Mouse (Mus musculus) cerebellum, adult 9-10 months (tissue): ENCODE data around the gene Syn1.

Source experiments
- DNase-seq: peaks from one replicate; pipeline ENCODE4 v3.0.0; 2022

Gene Syn1

DNA sequence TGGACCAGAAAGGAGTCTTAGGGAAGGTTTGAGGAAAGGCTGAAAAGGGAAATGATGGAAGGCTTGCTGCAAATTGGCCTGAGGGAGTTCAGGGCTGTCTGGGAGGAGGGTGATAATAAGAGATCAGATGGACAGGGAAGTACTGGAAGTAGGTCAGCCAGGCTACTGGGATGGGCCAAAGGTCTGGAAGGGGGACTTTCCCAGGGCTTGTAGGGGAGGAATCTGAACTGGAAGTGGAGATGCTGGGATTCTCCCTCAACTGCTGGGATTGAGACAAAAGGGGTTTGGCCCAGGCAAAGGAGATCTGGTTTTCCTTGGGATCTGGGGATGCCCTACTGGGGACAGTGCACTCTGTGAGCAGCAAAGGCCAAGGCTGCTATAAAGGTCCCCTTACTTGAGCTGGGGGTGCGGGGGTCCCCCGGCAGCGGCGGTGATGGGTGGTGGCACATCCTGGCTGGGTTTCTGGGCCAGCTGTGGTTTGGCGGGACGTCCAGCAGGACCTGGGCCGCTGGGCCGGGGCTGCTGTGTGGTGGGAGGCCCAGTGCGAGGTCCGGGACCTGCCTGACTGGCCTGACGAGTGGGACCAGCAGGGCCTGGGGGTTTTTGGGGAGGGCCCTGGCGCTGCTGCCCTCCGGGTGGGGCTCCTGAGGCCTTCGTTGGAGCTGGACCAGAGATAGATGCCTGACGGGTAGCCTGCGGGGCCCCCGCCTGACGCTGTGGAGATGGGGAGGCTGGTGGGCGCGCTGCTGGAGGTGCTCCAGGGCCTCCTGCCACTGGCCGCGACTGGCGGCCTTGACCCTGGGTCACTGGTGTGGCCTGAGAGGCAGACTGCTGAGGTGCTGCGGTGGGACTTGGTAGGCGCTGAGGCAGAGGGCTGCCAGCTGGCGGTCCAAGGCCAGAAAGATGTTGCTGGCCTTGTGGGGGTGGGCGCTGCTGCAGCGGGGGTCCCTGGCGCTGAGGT, 58.4 kb downstream of the Syn1 start:
- no peak for DNase-seq

DNA sequence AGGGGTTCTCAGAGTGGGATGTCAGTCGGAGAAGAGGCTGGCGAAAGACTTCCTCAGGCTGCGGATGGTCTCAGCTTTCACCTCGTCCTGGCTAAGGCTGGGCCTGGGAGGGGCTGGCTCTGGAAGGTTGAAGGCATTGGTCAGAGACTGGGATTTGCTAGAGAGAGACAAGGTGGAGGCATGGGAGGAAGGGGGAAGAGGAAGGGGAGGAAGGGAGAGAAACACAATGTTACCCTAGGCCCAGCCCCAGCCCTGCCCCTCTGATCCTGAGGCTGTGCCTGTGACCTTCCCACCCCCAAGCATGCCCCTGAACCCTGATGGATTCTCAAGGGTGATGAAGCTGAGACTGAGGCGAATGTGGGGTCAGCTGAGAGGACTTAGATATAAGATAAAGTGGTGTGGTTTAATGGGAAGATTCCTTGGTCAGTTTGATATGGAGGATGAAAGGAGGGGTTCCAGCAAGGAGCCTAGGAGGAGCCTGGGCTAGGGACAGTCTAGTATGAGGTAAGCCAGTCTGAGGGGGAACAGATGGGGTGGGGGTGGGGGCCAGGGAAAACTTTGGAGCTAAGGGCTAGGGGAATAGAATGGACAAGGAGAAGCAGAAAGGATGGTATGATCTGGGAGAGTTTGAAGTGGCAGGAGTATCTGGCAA, 59.2 kb downstream of the Syn1 start:
- no peak for DNase-seq

DNA sequence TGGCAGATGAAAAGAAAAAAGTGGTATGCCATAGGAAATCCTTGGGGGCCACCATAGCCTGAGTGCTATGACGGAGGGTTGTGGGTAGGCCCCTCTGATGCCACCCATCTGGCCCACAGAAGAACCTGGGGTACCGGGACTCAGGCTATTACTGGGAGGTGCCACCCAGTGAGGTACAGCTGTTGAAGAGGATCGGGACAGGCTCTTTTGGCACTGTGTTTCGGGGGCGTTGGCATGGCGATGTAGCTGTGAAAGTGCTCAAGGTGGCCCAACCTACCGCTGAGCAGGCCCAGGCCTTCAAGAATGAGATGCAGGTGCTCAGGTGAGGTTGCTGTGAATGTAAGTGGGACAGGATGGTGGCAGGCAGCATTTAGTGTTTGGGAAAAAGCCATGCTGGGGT, 67.0 kb downstream of the Syn1 start:
- DNase-seq = no peak

DNA sequence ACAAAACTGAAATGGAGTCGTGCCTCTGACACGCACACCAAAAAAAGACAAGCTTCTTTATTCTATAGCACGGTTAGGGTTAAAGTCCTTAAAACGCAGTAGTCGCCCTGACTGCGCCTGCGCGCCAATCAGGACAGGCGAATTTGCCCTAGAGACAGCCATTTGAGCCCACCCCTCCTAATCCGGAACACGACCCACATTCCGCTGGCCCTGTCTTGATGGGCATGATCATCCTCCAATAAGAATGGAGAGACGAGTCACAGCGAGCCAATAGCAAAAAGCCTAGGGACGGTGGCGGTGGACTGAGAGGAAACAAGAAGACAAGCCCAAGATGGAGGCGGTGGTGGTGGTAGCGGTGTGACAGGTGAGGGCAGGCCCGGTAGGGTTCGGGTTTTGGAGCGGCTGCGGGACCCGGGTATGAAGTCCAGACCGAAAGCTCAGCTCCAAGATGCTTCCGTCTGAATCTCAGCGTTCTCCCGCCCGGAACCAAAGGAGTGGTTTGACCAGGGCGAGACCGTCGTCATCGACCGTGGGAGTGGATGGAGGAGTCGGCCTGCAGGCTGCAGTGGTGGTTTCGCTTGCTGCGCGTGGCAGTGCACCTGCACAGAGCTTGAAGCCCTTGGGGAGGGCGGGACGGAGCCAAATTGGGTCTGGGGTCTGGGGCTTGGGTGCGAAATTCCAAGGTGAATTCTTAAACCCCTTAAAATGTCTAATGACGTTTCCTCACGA, 72.4 kb downstream of the Syn1 start:
- DNase-seq = peak; percentile 96

DNA sequence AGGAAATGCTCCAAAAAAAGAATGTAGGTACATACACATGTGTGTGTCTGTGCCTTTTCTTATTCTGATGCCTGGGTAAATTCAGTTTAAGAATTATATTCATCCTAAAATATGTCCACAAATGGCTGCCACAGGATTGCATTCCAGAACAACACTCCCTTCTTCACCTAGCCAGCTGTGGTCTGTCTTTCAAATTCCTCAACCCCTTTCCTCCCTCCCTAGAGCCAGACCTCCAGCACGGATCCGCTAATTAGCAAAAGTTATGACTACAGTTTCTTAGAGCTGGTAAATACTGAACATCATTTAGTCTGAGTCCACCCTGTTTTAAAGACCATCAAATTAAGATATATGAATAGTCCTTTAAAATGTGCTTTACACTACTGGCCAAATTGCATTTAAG, 73.0 kb downstream of the Syn1 start:
- DNase-seq = no peak

DNA sequence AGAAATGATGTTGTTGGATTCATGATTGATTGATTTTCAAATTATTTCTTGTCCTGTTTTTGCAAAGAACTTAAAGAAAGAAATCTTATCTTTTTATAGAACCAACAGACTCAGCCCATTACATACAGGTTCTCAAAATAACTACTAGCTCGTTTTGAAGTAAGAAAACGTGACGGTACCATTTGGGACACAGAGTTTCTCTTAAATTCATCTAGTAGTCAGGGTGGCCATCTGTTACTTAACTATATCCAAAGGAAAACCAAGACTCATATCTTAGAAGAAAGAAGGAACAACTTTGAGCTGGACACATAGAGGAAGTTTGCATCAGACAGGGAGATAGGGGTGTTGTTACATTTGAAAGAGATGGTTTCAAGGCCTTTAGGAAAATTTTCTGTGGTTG, 73.6 kb downstream of the Syn1 start:
- DNase-seq = no peak

DNA sequence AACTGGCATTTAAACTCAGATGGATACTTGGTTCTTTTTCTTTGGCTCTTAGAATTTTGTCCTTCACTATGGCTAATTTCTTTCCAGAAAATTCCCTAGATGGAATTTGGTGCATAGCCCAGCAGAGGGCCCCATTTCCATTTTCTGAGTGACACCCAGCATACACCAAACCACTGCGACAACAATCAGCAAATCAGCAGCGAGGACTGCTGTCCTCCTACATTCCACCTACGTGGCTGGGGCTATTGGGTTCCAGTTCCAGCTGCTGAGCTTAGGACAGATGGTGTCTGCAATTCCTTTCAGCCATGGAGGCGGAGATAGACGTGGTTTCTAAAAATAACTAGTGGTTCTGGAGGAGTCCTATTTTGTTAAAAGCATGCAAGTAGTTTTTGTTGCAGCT, 91.9 kb downstream of the Syn1 start:
- peak; percentile 77 for DNase-seq

DNA sequence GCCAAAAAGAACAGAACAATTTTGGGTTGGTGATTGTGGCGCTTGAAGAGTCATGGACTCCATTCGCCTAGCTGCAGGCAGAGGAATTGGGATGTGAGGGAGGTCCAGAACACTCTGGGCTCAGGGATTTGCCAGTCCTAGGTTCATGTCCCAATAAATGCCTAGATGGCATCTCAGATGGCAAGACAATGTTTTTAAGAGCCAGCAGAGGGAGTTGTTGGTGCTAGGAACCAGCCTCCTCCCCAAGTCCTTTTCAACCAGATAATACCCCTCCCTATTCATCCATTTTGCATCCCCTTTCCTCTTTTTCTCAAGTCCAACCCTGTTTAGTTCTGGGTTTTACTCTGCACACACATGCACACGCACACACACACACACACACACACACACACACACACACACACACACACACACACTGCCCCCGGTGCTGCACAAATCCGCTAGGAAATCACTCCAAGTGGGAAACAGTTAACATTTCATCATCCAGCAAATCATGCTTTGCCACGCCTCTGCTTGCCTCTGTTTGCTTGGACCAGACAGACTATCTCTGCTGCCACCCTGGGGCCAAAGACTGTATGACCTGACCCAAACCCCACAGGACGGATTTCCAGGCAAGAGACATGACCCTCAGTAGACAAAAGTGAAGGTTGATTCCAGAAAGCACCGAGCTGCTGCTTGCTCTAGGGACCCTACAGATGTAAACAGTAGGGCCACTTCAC, 100.9 kb downstream of the Syn1 start:
- DNase-seq = peak; percentile 82

DNA sequence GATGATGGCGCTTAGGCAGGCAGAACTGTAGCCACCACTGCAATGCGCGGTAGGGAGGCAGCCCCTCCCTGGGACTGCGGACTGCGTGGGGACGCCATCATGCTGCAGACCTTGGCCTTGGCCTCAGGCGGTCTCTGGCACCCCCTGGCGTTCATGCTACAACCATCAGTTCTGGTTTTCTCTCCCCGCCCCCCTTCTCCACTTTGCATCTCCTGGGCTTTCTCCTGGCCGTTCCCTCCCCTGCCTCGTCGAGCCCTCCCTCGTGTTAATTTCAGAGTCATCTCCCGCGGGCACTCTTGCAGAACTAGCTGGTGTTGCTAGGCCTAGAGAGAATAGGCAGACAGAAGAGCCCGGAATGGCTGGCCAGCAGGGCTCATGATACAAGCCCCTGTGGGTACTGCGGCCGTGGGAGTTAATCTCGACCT, 101.6 kb downstream of the Syn1 start:
- peak; percentile 89 for DNase-seq

DNA sequence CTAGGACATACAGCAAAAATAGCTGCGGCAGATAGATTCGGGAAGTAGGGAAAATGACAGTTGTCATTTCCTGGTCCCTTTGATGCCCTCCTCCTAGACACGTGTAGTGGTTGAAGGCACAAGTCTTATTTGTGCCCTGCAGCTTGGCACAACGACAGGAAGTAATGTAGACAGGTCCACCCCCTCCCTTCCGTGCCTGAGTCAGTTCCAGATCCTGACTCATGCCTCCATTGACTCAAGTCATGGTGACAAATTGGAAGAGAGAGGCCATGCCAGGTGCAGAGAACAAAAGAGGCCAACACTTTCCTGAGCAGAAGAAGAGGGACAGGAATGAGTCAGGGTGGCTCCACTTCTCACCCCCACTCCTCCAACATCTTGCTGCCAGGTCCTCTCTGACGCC, 103.8 kb downstream of the Syn1 start:
- no peak for DNase-seq
